Mouse (Mus musculus) frontal cortex, postnatal 25 days (tissue): ENCODE data around the gene AC192777.2.
"Not testable (repeated sequence)": the region's sequence is repeated elsewhere in the genome, so short reads cannot be mapped to it uniquely, and the experiment has no call there.

Experiments used
- DNase-seq, 2 experiments: peaks; one replicate each; pipeline ENCODE4 v3.0.0; 2022; ENCODE audit warnings: low spot score in 2 of 2

AC192777.2 gene

DNA sequence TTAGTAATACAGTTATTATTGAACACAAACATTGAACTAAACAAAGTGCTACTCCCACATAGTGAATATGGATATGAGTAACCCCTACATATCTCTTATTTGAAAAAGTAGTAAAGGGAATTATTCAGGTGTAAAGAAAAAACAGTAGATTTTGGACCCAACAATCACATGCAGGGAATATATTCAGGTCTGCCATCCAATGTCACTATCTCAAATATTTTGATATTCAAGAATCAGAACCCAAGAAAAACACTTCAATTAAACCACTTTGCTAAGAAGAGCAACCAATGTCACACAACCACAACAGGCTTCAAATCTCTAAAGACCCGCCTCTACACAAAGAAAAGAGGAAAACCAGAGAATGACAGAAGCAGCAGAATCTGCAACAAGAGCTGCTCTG, at the start of gene AC192777.2:
TSS of gene AC192777.2 (plus strand) at position 301 of the 400 bp plus-strand sequence.
- DNase-seq = not testable (repeated sequence)

DNA sequence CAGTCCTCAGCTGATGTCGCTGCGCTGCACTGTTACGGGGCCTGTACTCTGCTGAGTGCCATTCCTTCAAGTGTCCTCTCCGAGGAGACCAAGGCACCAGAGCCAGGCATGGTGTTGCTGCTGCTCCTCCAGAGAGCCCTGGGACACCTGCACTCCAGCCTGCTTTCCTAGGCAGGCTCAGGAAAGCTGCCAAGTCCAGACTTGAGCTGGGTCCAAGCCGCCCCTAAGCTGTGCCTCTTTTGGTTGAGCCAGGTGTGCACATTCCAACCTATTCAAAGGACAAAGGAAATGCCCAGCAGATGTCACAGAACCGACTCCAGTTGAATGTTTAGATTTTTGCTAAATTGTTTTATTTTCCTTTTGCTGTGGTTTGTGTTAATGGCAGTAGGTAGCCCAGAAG, 20.9 kb downstream of the AC192777.2 start:
- not testable (repeated sequence) for DNase-seq

DNA sequence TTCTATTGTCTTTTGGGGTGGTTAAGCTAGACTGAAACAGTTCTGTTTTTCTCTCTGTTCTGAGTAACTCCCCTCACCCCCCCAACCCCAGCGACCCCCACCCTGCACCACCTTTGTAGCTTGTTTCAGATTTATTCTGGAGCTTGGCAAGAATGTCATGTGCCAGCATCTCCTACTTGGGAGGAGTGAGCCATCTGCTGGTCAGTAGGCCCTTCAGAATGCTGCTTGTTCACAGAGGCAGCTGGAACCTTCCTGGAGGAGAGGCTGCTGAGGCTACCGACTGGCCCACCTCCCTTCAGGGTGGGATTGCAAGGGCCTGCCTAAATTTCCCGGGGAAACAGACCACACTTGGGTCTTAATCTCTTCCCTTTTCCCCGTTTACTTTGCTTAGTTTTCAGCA, 21.6 kb downstream of the AC192777.2 start:
- not testable (repeated sequence) for DNase-seq
